Mouse (Mus musculus): Measurements from ENCODE around the gene Naaladl1.
A peak's percentile ranks its signal among the peaks of the same experiment; 100 is the strongest.

The Naaladl1 gene

DNA sequence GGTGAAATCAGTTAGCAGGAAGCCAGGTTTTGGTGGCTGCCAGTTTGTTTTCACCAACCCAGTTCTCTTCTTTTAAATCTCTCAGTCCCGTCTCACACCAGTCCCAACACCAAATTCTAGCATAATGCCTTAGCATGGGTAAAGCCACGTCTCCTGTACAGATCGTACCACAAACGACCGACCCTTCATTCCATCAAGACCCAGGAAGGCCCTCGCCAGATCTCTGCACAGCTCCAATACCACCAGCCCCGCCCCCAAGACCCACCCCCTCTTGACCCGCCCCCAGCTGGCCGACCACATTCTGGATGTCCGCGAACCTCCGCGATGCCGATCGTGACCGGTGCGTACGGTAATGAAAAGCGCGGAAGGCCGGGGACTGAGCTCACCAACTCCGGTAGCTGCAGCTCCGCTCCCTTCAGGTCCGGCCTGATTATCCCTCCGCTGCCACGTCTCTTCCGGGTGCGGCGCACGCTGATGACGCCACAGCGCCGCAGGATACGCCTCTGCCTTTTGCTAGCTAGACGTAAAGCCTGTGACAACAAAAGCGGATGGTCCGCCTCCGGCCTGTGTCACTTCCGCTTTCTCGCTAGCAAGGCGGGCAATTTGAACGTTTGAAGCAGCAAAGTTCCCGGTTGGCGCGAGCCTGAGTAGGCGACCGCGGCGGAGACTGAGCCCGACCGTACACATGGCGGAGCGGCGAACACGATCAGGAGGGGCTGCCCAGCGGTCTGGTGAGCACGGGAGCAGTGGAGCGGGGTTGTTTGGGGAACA is 20.9 kb upstream of the Naaladl1 start, which contains the start of the genes Zfpl1 and Cdca5:
TSS of gene Zfpl1 (minus strand) at position 479 of the 771 bp plus-strand sequence.
TSS of gene Cdca5 (plus strand) at position 506 of the 771 bp plus-strand sequence.
- peak; percentile 100 for DNase-seq (ENCODE audit: low read depth)

GRCm38 (mm10) chr19:6085417-6085879 is 20.1 kb upstream of the Naaladl1 start:
- DNase-seq (ENCODE audit: low read depth): peak; percentile 87

DNA sequence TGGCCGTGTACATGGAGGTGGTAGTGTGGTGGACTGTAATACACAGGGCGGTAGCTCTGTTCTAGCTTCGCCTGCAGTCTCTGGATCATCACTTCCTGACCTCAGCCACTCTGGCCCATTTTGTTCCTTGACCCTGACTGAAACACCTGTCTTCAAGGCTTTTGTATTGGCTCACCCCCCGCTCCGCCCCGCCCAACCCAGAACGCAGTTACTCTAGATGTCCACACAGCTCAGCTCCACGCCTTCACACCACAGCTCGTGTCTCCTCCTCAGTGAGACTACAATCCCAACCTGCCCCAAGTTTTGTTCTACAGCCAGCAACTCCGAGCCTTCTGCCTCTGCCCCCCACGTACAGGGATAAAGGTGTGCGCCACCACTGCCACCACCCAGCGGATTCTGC is 16.7 kb upstream of the Naaladl1 start:
- DNase-seq (ENCODE audit: low read depth): no peak

GRCm38 (mm10) chr19:6094119-6094518 is 11.5 kb upstream of the Naaladl1 start, which contains the start of gene AC131692.1:
AC131692.1 (plus strand) TSS chr19:6094419.
- no peak for DNase-seq (ENCODE audit: low read depth)

DNA sequence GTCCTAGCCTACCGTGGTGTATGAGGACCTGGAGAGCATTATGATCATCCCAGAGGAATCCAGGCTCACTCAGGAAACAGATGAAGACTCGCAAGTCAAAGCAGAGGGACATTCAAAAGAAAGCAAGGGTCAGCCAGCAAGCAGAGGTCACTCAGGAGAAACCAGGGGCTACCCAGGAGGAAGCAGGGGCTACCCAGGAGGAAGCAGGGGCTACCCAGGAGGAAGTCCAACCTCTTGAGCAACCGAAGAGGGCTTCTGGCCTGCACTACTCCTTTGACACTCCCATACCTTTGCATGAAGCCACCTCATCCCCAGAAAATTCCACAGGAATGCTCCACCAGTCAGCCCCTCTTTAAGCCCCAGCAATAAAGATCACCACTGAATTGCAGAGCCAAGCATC is 7.7 kb upstream of the Naaladl1 start:
- no peak for DNase-seq (ENCODE audit: low read depth)

DNA sequence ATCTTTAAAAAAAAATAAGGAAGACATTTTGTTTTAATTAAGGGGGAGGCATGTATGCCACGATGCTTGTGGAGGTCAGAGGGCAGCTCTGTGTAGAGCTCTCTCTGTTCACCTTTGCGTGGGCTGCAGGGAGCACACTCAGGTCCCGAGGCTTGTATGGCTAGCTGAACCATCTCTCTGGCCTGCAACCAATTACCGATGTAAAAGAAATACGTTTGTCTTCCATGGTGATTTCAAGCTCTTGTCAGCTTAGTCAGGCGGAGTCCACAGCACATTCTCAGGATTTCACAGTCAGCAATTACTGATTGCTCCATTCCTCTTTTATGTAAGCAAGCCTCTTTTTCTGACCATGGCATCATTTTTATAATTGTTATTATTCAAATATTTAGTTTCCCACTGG is 4.4 kb upstream of the Naaladl1 start:
- DNase-seq (ENCODE audit: low read depth): peak; percentile 71

DNA sequence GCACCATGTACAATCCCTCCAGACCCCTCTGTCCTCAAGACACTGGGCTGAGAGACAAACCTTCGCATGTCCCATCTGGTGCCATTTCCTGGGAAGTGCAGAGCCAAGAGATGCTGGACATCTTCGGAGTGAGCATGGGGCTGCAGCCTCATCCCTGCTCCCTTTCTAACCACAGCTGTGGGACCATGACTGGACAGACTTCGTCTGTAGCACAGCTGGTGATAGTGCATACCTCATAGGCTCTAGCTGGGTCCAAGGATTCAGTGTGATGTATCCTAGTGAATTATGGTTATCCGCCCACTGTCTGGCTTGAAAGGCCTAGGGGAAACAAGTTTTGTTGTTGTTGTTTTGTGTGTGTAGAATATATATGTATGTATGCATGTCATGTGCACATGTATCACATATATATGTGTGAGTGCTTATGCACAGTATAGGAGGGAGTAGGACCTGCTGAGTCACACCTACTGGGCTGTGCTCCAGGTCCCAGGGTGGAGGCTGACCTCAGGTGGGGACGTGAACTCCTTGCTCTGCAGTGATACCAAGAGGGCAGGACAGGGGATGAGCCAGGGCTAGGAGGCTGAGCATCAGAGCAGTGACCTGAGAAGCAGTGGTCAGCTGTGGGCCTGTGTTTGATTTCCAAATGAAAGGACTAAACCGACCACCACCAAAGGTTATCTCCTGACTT is 3.3 kb upstream of the Naaladl1 start:
- DNase-seq (ENCODE audit: low read depth): peak; percentile 35

DNA sequence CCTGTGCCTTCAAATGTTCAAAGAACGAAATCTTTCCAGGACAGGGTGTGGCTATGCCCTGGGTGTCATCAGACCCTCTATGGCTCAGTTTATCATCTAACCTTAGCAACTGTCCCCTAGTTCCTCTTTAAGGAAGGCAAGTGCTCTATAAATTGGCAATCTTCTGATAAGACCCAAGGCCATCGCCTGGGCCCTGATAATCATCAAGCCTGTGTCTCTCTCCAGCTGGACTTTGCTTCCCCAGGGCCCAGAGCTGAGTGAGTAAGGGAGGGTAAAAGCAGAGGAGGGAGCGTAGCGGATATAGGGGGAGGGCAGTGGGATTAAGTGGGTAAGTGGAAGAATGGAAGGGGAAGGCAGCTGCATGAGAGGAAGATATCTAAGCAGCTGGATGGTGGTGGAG is 1.1 kb upstream of the Naaladl1 start:
- DNase-seq (ENCODE audit: low read depth): no peak

GRCm38 (mm10) chr19:6113116-6113515 is 7.5 kb downstream of the Naaladl1 start:
- no peak for DNase-seq (ENCODE audit: low read depth)

GRCm38 (mm10) chr19:6116113-6116850 is 10.7 kb downstream of the Naaladl1 start:
- DNase-seq (ENCODE audit: low read depth): no peak

DNA sequence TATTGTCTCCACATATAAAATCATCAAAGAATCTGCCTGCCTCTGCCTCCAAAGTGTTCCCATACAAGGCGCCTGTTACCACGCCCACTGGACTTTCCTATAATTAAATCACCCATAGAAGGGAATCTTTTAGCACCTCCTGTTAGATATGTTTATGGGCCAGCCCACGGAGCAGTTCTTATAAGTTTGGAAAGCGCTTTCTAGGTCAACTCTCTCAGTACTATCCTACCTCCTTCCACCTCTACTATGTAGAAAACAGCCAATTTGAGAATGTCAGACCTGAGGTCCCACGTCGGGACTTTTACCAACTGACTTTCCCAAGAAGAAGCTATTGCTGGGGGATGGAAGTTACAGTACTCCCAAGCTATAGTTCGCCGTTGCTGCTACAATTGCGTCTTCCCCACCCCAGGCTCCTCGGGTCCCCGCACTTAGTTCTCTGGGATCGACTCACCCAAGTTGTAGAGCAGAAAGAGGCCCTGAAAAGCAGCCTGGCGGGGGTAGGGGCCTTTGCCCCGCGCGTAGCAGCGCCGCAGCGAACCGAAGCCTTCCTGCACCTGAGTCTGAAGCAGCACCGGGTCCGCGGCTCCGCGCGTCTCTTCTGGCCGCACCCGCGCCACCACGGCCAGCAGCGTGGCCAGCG is 11.9 kb downstream of the Naaladl1 start:
- DNase-seq (ENCODE audit: low read depth): no peak

- peak; percentile 96 for DNase-seq (ENCODE audit: low read depth)
Measured at GRCm38 (mm10) chr19:6117986-6118676, 12.5 kb downstream of the Naaladl1 start, which contains the start of gene Sac3d1. Sac3d1 (minus strand) TSS chr19:6118650.

DNA sequence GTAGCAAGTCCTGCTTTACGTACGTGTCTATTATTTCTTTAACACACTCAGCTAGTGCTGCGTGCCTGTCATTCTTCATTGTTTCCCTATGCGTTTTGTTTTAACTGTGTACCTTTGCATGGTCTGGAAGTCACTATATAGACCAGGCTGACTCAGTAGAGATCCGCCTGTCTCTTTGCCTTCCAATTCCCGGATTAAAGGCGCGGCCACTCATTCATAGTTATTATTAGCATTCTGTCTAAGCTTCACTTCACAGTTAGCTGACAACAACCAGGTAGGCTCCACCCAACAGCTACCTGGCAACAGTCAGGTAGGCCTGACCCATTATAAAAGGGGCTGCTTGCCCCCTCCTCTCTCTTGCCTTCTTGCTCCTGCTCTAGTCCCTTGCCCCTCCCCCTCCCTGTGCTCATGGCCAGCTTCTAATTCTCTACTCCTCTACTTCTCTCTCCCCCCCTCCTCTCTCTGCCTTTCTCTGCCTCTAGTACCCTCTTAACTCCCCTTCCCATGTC is 13.1 kb downstream of the Naaladl1 start:
- no peak for DNase-seq (ENCODE audit: low read depth)

- DNase-seq (ENCODE audit: low read depth): no peak
Measured at GRCm38 (mm10) chr19:6121761-6122160, 16.2 kb downstream of the Naaladl1 start.

DNA sequence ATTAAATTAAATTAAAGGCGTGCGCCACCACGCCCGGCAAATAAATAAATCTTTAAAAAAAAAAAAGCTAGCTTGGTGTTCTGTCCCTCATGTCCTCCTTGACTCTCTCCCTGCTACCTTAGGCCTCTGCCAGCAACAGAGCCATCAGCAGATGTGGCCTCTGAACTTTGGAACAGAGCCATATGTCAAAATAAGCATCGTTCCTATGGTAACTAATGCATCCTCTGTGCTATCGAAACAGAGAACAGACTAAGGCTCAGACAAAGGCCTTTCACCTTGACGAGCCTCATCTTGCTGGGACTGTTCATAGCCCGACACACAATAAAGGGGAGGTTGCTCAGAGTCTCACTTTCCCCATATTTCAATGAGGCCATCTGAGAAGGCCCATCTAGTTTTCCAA is 17.7 kb downstream of the Naaladl1 start:
- no peak for DNase-seq (ENCODE audit: low read depth)

- DNase-seq (ENCODE audit: low read depth): peak; percentile 54
Measured at GRCm38 (mm10) chr19:6124898-6125297, 19.3 kb downstream of the Naaladl1 start.

- peak; percentile 82 for DNase-seq (ENCODE audit: low read depth)
Measured at GRCm38 (mm10) chr19:6126289-6126688, 20.7 kb downstream of the Naaladl1 start.

DNA sequence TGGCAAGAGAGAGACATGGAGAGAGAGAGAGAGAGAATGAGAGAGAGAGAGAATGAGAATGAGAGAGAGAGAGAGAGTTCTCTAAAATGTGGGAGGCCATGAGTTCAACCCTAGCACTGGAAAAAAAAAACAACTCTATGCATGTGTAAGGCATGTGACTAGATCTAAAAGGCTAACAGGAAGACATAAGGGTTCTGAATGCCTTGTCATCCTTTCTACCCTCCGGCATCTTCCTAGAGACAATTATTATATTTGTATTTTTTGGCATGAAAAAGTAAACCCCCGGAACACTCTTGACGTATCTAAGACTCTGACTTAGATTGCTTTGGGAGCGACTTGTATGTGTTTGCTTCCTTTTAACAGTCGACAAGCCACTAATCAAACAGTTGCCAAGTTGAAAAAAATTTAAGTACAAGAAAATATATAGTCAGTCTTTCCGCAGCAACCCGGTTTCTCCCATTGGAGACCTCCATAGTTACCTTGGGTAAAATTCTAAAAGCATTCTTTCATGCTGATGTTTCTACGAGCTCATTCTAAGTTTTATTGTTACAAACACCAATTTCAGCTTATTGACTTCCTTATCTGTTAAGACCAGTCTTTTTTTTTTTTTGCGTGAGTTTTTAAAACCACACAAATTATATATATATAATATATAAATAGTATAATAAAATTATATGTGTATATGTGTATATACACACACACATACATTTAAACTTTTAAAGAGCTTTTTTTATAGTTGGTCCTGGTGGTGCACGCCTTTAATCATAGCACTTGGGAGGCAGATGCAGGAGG is 21.4 kb downstream of the Naaladl1 start:
- no peak for DNase-seq (ENCODE audit: low read depth)

DNA sequence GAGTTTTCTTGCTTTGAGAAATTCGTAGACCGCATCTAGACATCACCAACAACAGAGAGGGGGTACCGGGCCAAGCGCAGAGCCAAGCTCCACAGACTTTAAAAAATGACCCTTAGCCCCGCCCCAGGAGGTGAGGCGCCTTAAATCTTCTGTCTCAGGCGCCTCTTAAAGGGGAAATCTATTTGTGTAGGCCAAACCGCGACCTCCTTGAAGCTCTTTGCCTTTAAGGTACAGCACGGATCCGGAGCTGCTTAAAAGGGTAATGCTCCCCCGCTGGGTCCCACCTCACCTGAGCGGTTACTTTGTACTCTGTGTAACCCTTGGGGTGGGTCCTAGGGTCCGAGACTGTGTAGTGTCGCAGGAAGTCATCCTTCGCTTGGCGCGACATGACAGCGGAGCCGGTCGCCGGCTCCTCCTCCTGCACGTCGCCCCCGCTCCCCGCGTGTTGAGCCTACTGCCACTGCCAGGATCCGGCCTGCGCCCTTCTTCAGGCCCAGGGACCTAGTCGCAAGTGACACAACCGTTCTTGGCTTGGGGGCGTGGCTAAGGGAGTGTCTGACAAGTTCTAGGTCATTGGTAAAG is 22.3 kb downstream of the Naaladl1 start, which contains the start of gene Snx15:
TSS of gene Snx15 (minus strand) at position 545 of the 582 bp plus-strand sequence.
- DNase-seq (ENCODE audit: low read depth): peak; percentile 94

All from NIH3T3 (cell line).